Mouse (Mus musculus) megakaryocyte, embryonic 14.5 days (primary cell): ENCODE measurements around the gene Bbof1.

Experiments
- FLI1 ChIP-seq: IDR thresholded peaks from 2 replicates; pipeline ENCODE4 v1.6.1; 2012; ENCODE audit warnings: low read length, inconsistent platforms, mixed read lengths
- GATA1 ChIP-seq: IDR thresholded peaks from 3 replicates; pipeline ENCODE4 v1.6.1; 2012; ENCODE audit warnings: mixed read lengths, low read length, inconsistent platforms, borderline replicate concordance

- TF ChIP-seq GATA1 (no peak), FLI1 (no peak)
These were observed 41.5 kb downstream of the Bbof1 start for GRCm38 (mm10) chr12:84450351-84450717.
